Mouse (Mus musculus): ENCODE data around the gene Saal1.

DNA sequence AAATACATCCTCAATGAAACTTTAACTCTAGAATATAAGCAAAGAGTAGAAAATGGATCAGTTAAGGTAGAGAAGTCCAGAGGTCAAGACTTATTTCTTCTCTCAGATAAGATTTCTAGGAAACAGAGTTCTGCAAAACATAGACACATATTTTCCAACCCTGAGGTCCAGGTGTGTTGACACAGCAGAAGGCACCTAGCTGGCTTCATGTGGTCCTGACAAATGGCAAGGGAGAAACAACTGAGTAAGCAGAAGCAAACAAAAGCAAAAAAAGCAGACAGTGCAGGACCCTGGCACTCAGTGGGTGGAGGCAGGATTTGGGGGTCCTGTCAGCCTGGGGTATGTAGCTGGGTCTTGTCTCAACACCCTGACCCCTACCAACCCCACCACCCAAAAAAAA lies 29.7 kb downstream of the Saal1 start:
- no peak for TF ChIP-seq POLR2A (IDR thresholded peaks at IDR 0.05; ENCODE audit: control insufficient read depth, extremely low read depth, insufficient read depth, low read length, poor library complexity)
- no peak for TF ChIP-seq CTCF (IDR thresholded peaks at IDR 0.05; ENCODE audit: borderline replicate concordance, control insufficient read depth, extremely low read depth, insufficient read depth, low read length, poor library complexity)
